Mouse (Mus musculus) liver, embryonic 12.5 days (tissue): ENCODE measurements around the gene Arhgef10l. TPM values are rescaled to one million over a fixed set of nuclear protein-coding genes. Genes with fewer than 3 reads are reported as not detected.

ENCODE experiments used
- ATAC-seq: fragments of 200-750 bp; cut with Nextera tagmentation; 2 replicates; pipeline ENCODE4 v1.8.0; 2017; ENCODE audit warnings: moderate number of reproducible peaks, mild to moderate bottlenecking, moderate library complexity
- H3K27ac ChIP-seq: fragments of 300-500 bp; sonication (generic); 2 replicates; pipeline ENCODE4 v1.5.1; 2016; ENCODE audit warnings: mild to moderate bottlenecking
- H3K27me3 ChIP-seq: fragments of 300-500 bp; sonication (generic); replicated peaks from 2 replicates; pipeline ENCODE4 v1.6.1; 2016; ENCODE audit warnings: mild to moderate bottlenecking, moderate library complexity
- H3K36me3 ChIP-seq: fragments of 300-500 bp; sonication (generic); 2 replicates; pipeline ENCODE4 v1.6.1; 2016; ENCODE audit warnings: mild to moderate bottlenecking, moderate library complexity
- H3K4me1 ChIP-seq: fragments of 300-500 bp; sonication (generic); 2 replicates; pipeline ENCODE4 v1.6.1; 2016
- H3K4me2 ChIP-seq: fragments of 300-500 bp; sonication (generic); 2 replicates; pipeline ENCODE4 v1.6.1; 2016; ENCODE audit warnings: mild to moderate bottlenecking, moderate library complexity
- H3K4me3 ChIP-seq: fragments of 300-500 bp; sonication (generic); 2 replicates; pipeline ENCODE4 v1.5.1; 2016; ENCODE audit warnings: mild to moderate bottlenecking, moderate library complexity
- H3K9ac ChIP-seq: fragments of 300-500 bp; sonication (generic); 2 replicates; pipeline ENCODE4 v1.6.1; 2016; ENCODE audit warnings: mild to moderate bottlenecking, moderate library complexity
- H3K9me3 ChIP-seq: fragments of 300-500 bp; sonication (generic); replicated peaks from 2 replicates; pipeline ENCODE4 v1.6.1; 2016; ENCODE audit warnings: mild to moderate bottlenecking, moderate library complexity
- WGBS: fragments of 180-500 bp; shearing (Covaris S2); methylation state at CpG from one replicate; pipeline ENCODE4 v1.1.7; 2016; ENCODE audit not compliant: insufficient replicate concordance; 5-methylcytosine and 5-hydroxymethylcytosine counted together
- polyA plus RNA-seq: library from polyadenylated mRNA; unstranded; fragments of >200 nt; fragmentation: Nextera tagmentation; extraction: Ambion mirVana; gene quantifications from 2 replicates; pipeline ENCODE4 v1.2.1, GENCODE M21; 2016

Arhgef10l gene
- polyA plus RNA-seq, 1 experiment from 2014 or later, result 3.5 TPM

DNA sequence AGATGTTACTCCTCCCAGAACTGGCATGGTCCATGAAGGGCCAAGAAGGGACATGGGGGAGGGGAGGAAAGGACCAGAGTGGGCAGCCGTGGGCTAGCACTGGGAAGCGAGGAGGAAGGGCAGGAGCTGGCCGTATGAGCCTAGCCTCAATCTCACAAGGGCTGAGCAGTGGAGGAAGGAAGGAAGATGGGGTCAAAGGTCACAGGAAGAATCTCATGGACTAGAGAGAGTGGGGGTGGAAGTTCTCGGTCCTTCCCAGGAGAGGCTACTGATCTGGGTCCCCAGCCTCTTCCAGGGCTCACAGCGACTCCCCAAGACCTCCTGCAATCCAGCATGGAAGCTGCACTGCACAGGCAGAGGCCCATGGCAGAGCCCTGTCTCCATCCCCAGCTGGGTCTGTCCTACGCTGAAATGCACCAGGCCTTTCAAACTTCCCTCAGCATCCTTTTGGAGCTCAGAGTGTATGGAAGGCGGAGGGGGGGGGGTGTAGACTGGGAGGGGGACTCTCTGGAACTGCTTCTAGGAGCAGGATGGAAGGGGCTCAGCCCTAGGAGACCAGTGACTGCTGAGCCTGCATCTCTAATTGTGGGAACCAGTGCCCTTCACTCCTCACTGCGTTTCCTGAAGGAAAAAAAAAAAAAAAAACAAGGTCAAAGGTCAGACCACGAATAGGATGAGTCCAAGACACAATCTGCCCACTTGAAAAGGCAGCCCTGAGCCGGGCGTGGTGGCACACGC is 7.9 kb upstream of the Arhgef10l start:
- ATAC-seq, result peak; percentile 54
- Histone ChIP-seq H3K27ac (no peak overlapping the region), H3K4me2 (no peak overlapping the region), H3K27me3 (no peaks in the 10 kb centered on the region), H3K4me1 (no peaks in the 10 kb centered on the region), H3K36me3 (no peaks in the 10 kb centered on the region), H3K9ac (no peak overlapping the region), H3K9me3 (no peaks in the 10 kb centered on the region), H3K4me3 (no peak overlapping the region)
- WGBS, result 43% methylated on average over 12 of the region's 12 CpGs

DNA sequence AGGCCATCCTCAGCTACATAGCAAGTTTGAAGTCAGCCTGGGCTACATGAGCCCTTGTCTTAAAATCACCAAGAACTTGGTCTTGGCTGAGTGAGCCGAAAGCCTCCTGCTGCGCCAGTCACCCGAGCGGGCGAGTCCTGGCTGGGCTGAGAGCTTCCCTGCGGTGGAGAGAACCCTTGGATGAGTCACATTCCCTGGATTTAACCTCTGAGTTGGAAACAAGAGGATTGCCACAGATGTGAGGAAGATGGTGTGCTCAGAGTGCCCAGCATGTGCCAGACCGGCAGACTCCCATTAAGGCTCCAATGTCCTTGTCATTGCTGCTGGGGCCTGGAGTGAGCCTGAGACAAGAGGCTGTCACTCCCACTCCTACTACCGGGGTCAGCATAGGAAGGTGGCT is 2.0 kb upstream of the Arhgef10l start:
- Histone ChIP-seq H3K9ac (no peak overlapping the region), H3K4me2 (no peak overlapping the region), H3K4me3 (no peak overlapping the region), H3K4me1 (peaks cover 8% of the 10 kb centered on the region; the same call in 1 of the 2 replicates), H3K27me3 (no peaks in the 10 kb centered on the region), H3K9me3 (no peaks in the 10 kb centered on the region), H3K27ac (no peak overlapping the region), H3K36me3 (no peaks in the 10 kb centered on the region)
- no peak for ATAC-seq
- WGBS, result 75% methylated on average over 8 of the region's 8 CpGs

DNA sequence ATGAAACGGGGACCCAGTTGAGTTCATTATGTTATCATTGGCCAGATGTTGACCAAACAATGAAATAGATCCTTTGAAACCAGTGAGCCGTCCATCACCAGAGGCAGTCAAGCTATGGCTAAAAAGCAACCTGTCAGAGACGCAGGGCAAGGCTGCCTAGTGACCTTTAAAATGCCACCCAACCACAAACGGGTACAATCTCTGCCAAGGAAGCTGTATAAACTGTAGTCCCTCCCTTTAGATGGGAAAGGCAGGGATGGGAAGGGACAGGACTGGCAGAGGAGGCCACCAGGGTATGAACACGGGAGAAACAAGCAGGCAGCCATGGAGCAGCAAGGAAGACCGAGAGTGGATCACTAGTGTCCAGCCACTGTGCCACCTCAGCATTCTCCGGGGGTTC is 759 bp downstream of the Arhgef10l start:
- H3K4me3 ChIP-seq, result no peak overlapping the region
- no peak overlapping the region for H3K4me2 ChIP-seq
- no peaks in the 10 kb centered on the region for H3K36me3 ChIP-seq
- peaks cover 14% of the 10 kb centered on the region for H3K27me3 ChIP-seq
- H3K27ac ChIP-seq, result no peak overlapping the region
- H3K4me1 ChIP-seq, result peaks cover 18% of the 10 kb centered on the region; the same call in 1 of the 2 replicates
- no peaks in the 10 kb centered on the region for H3K9me3 ChIP-seq
- H3K9ac ChIP-seq, result no peak overlapping the region
- 68% methylated on average over 7 of the region's 7 CpGs for WGBS
- no peak for ATAC-seq

DNA sequence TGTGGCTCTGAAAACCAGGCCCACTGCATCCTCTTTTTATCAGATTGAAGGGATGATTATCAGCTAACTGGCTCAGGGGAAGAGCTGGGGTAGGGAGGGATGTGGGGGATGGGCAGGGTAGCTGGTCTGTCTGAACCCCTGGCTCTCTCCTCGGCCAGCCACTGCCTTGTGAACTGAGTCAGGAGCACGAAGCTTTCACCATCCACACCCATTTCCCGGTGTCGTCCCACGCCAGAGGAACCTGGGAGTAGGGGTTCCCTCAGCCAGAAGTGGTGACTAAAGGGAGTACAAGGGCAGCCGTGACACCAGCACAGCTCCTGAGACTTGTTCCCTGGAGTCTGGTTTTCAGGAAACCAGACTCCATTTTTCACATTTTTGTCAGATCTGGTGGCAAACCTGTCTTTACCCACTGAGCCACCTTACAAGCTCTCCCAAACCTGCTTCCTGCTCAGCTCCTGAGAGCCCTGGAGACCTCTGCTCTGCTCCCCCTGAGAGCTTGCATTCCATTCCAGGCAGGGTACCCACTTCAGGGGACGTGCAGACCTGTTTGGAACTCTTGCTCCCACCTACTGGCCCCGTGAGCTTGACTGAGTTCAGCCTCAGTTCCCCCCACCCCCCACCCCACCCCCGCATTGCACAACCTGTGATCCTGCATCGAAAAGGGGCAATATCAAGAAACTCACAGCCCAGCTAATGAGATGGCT is 2.8 kb downstream of the Arhgef10l start:
- Histone ChIP-seq H3K36me3 (no peaks in the 10 kb centered on the region), H3K27ac (no peak overlapping the region), H3K4me3 (no peak overlapping the region), H3K9ac (no peak overlapping the region), H3K4me1 (peaks cover 22% of the 10 kb centered on the region), H3K27me3 (peaks cover 21% of the 10 kb centered on the region), H3K4me2 (no peak overlapping the region), H3K9me3 (no peaks in the 10 kb centered on the region)
- ATAC-seq, result no peak
- WGBS, result 20% methylated on average over 10 of the region's 10 CpGs

DNA sequence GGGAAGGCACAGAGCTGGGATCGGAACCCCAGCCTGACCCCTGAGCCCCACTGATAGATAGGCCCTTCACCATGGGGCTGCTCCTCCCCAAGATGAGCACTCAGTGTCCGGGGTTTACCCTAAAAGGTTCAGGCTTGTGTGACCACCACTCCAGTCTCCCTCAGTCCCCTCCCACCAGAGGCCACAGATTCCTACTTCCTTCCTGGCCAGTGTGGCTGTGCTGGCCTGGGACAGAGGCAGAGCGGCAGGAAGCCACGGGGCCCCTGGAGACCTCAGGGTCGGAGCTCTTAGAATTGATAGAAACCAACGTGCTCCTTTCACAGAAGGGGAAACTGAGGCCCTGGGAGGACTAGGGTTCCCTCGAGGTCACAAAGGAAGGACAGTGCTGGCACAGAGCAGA is 3.4 kb downstream of the Arhgef10l start:
- ATAC-seq, result no peak
- H3K27me3 ChIP-seq, result peaks cover 25% of the 10 kb centered on the region
- no peaks in the 10 kb centered on the region for H3K9me3 ChIP-seq
- H3K36me3 ChIP-seq, result no peaks in the 10 kb centered on the region
- no peak overlapping the region for H3K4me3 ChIP-seq
- peaks cover 28% of the 10 kb centered on the region for H3K4me1 ChIP-seq
- no peak overlapping the region for H3K27ac ChIP-seq
- no peak overlapping the region for H3K4me2 ChIP-seq
- H3K9ac ChIP-seq, result no peak overlapping the region
- WGBS, result 14% methylated on average over 7 of the region's 7 CpGs

DNA sequence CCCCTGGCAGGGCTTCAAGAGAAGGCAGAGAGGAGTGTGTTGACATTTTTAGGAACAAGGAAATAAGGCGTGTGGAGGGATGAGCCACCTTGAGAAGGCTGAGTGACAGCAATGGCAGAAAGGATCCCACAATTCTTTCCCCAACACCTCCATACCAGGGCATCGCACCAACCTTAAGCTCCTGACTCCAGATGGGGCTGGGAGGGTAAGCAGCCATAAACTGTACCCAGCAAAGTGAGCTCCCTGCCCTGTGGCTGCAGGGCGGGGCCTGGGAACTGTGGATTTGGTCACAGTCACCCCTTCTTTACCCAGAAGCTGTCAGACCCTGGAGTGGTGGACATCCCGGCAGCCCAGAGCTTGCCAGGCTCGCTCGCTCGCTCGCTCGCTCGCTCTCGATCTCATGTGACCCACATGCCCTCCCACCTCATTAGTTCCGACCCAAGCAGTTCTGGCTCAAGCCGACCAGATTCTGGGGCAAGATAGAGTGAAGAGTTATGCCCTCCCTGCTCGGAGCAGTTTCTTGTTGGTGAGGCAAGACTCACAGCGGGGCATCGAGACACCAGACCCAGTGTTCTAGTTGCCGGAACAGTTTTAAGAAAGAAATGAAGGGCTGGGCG is 4.3 kb downstream of the Arhgef10l start:
- Histone ChIP-seq H3K27ac (no peak overlapping the region), H3K4me2 (no peak overlapping the region)

DNA sequence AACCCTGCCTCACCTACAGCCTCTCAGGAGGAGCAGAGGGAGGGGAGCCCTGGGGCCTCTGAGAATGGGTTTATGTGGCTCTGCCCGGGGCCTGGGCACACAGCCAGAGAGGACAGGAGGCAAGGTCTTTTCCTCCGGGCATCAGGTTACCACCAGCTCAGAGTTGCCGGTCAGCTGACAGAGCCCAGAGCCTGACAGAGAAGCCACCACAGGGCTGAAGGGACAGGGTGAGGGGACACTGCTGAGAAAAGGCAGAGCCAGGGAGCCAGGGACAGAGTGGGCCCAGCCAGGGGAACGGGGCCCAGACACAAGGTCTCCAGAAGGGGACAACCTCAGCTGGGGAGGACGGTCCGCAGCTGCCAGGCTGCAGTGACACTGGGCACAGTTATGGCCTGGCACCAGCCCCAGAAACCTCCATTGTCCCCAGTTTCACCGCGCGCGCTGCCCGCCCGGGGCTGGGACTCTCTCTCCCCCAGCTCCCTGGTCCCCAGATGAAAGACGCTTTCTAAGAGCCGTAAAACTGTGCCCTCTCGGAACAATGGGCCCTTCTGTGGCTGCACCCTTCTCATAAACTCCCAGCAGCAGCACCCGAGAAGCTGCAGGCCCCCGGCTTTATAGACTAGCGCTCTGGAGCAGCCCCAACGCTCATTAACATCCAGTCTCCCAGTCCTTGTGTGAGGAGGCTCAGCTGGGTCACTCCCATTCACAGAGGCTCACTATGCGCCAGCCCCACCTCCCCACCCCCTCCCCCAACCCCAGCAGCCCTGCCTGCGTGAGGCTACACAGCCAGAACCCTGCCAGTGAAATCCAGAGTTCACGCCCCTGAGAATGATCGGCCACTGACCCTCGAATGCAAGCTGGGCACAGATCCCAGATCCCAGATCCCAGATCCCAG is 7.9 kb downstream of the Arhgef10l start:
- H3K27ac ChIP-seq, result no peak overlapping the region
- no peak overlapping the region for H3K4me3 ChIP-seq
- no peak; the same call in 1 of the 2 replicates for ATAC-seq
- no peak overlapping the region for H3K9ac ChIP-seq
- peaks cover 25% of the 10 kb centered on the region for H3K4me1 ChIP-seq
- peak overlapping the region; percentile 22 for H3K4me2 ChIP-seq
- H3K27me3 ChIP-seq, result peaks cover 40% of the 10 kb centered on the region
- H3K9me3 ChIP-seq, result no peaks in the 10 kb centered on the region
- no peaks in the 10 kb centered on the region for H3K36me3 ChIP-seq
- 37% methylated on average over 24 of the region's 24 CpGs for WGBS

More for the DNA sequence above, 4.3 kb downstream of the Arhgef10l start:
- no peak for ATAC-seq
- peaks cover 25% of the 10 kb centered on the region for H3K27me3 ChIP-seq
- no peak overlapping the region for H3K4me3 ChIP-seq
- no peaks in the 10 kb centered on the region for H3K9me3 ChIP-seq
- H3K36me3 ChIP-seq, result no peaks in the 10 kb centered on the region
- no peak overlapping the region for H3K9ac ChIP-seq
- 49% methylated on average over 18 of the region's 18 CpGs for WGBS
- peaks cover 32% of the 10 kb centered on the region for H3K4me1 ChIP-seq

DNA sequence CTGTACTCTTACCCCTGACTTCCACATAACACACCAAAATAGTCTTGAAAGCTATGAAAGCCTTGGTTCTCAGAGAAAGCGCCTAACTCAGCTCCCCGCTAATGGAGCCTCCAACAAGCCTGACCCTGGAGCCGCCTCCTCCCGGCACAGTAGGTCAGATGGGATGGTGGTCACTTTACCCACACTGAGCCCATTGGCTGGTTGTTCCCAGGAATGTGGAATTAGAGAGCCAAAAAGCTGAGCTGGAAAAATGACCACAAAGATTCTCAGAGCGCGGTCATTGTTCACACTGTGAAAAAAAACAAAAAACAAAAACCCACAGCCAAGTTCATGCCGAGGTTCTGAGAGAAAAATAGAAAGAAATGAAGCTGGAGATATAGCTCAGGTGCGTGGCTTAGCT is 9.3 kb downstream of the Arhgef10l start:
- H3K9ac ChIP-seq, result no peak overlapping the region
- no peaks in the 10 kb centered on the region for H3K9me3 ChIP-seq
- no peak overlapping the region for H3K4me3 ChIP-seq
- H3K27me3 ChIP-seq, result peaks cover 33% of the 10 kb centered on the region
- no peak overlapping the region for H3K27ac ChIP-seq
- no peaks in the 10 kb centered on the region for H3K36me3 ChIP-seq
- WGBS, result 66% methylated on average over 8 of the region's 8 CpGs
- H3K4me2 ChIP-seq, result no peak overlapping the region
- H3K4me1 ChIP-seq, result peaks cover 14% of the 10 kb centered on the region; the same call in 1 of the 2 replicates
- ATAC-seq, result no peak

DNA sequence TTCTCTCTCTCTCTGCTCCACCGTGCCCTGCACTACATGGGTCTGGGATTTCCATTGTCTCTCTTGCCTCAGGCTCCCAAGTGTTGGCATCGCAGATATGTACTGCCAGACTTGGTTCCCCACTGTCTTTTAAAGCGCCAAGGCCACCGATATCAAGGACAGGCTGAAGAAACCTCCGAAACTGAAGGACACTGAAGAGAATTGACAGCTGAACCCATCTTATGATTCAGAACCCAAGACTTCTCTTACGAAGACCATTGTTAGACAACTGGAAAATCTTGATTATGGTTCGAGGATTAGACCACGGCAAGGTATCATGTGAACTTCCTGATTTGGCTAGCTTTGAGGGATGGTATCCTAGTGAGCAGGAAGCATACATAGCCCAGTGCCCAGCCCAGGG is 11.0 kb downstream of the Arhgef10l start:
- Histone ChIP-seq H3K4me1 (peaks cover 14% of the 10 kb centered on the region; the same call in 1 of the 2 replicates), H3K9ac (no peak overlapping the region), H3K4me2 (no peak overlapping the region), H3K27ac (no peak overlapping the region), H3K27me3 (peaks cover 46% of the 10 kb centered on the region), H3K4me3 (no peak overlapping the region), H3K9me3 (no peaks in the 10 kb centered on the region), H3K36me3 (no peaks in the 10 kb centered on the region)
- 49% methylated on average over 8 of the region's 8 CpGs for WGBS
- ATAC-seq, result no peak

DNA sequence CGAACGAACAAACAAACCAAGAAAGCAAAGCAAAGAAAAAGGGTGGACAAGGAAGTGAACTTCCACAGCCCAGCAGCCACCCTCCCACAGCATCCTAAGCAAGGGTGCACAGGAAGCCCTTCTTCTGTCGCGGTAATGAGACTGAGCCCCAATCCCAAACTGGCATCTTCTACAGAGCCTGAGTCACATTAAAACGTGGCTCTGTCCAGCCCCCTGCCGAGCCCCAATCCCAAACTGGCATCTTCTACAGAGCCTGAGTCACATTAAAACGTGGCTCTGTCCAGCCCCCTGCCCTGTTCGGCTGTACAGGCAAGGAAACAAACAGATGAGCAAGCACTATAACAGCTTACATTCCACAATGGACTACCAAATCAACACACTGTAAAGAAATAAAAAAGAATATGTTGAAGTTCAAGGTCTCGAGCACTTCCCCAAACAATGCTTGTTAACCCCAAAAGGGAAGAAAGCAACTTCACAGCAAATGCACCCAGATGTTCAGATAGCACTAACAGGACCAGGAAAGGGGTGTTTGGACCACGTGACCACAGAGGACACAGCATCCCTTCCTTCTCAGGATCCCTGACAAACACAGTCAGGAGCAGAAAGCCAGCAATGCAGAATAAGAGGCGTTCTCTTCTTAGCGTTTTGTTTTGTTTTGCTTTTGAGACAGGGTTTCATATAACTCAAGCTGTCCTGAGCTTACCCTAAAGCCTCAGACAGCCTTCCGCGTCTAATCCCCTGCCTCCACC is 11.8 kb downstream of the Arhgef10l start:
- no peak for ATAC-seq
- H3K36me3 ChIP-seq, result no peaks in the 10 kb centered on the region
- H3K27me3 ChIP-seq, result peaks cover 54% of the 10 kb centered on the region
- H3K4me2 ChIP-seq, result no peak overlapping the region
- 30% methylated on average over 14 of the region's 14 CpGs for WGBS
- no peaks in the 10 kb centered on the region for H3K9me3 ChIP-seq
- H3K4me3 ChIP-seq, result no peak overlapping the region
- no peak overlapping the region for H3K9ac ChIP-seq
- H3K4me1 ChIP-seq, result peaks cover 17% of the 10 kb centered on the region; the same call in 1 of the 2 replicates
- H3K27ac ChIP-seq, result no peak overlapping the region

DNA sequence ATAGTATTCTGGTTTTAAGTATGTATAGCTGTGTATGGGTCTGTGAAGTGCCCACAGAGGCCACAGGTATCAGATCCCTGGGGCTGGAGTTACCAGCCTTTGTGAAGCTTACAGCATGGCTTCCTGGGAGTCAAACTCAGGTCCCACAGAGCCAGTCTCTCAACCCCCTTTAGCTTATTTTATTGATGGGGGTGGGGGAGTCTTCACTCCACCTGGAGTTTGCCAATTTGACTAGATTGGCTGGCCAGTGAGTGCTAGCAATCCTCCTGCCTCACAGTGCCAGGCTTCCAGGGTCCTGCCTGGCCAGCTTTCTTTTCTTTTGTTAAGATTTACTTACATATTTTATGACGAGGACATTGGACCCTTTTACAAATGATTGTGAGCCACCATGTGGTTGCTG is 16.1 kb downstream of the Arhgef10l start:
- ATAC-seq, result no peak
- Histone ChIP-seq H3K9ac (no peak overlapping the region), H3K4me3 (no peak overlapping the region), H3K9me3 (no peaks in the 10 kb centered on the region), H3K27ac (no peak overlapping the region), H3K36me3 (no peaks in the 10 kb centered on the region), H3K4me1 (0 out of 2 replicates have a peak, but pooled peaks cover 8% of the 10 kb centered on the region), H3K4me2 (no peak overlapping the region), H3K27me3 (peaks cover 64% of the 10 kb centered on the region)
- 33% methylated on average over 1 of the region's 1 CpGs for WGBS
